In the genomic region with DNA sequence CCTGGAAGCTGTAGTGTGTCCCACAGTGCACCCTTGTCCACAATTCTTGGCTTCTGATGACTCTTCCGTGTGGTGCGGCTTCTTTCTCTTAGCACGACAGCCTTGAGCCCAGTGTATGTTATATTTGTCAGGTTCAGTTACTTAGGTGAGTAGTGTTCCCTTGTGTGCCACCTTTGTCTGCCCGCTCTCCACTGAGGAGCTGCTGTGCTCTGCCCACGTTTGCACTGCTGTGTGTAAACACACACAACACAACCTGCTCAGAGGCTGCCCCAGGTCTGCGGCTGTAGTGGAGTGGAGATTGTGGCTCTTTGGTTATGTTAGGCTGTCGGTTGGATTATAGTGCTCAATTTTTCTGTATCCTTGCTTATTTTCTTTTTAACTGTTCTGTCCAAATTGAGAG, we compare ENCODE assay signal across 40 mouse cellular contexts. TPM values are rescaled to one million over a fixed set of nuclear protein-coding genes. Genes with fewer than 3 reads are reported as not detected.
"Had no signal": no experiment of that assay in that cellular context is flagged by ENCODE, and none has a peak within 500 bp of the region (broad histone marks: within the 10 kb centered on the region; RNA-seq: fewer than 3 reads in every experiment).

No protein-coding gene starts in this region.

- H3K27ac ChIP-seq: heart, embryonic 10.5 days; heart, embryonic 13.5 days; heart, embryonic 15.5 days; hindbrain, embryonic 10.5 days; hindbrain, embryonic 12.5 days; hindbrain, embryonic 13.5 days; hindbrain, embryonic 14.5 days; hindbrain, embryonic 15.5 days; hindbrain, postnatal 0 days; kidney, embryonic 15.5 days; kidney, postnatal 0 days; layer of hippocampus, adult 2 months; left cerebral cortex, adult 2 months had no signal

- H3K9me3 ChIP-seq: heart, embryonic 10.5 days; heart, embryonic 12.5 days; heart, embryonic 13.5 days; heart, embryonic 15.5 days; hindbrain, embryonic 10.5 days; hindbrain, embryonic 12.5 days; hindbrain, embryonic 13.5 days; hindbrain, embryonic 15.5 days; kidney, embryonic 15.5 days had no signal

- ATAC-seq: hindbrain, embryonic 16.5 days; hindbrain, postnatal 0 days; inflammation-experienced regulatory T-cells, adult 6 months; intestine, embryonic 16.5 days; intestine, postnatal 0 days had no signal

- H3K9ac ChIP-seq: heart, embryonic 12.5 days; heart, embryonic 13.5 days; heart, embryonic 15.5 days; hindbrain, embryonic 12.5 days; hindbrain, embryonic 13.5 days; hindbrain, embryonic 14.5 days; hindbrain, embryonic 15.5 days; kidney, embryonic 15.5 days had no signal

- H3K4me1 ChIP-seq: hindbrain, embryonic 10.5 days; hindbrain, embryonic 12.5 days had no signal

- H3K27me3 ChIP-seq: heart, embryonic 12.5 days; heart, embryonic 13.5 days; heart, embryonic 15.5 days; hindbrain, embryonic 12.5 days; hindbrain, embryonic 13.5 days; hindbrain, embryonic 15.5 days; kidney, embryonic 15.5 days had no signal

- DNase-seq: heart, postnatal 14 days; heart, postnatal 36 days; heart, postnatal 4 days; kidney, adult 11 months; kidney, adult 18-20 months; kidney, adult 2 months; kidney, adult 8-10 months; kidney, adult 9 months; kidney, postnatal 10 days; kidney, postnatal 14 days; kidney, postnatal 25 days; kidney, postnatal 36 days; kidney, postnatal 4 days; layer of hippocampus, adult 9-11 months; layer of hippocampus, postnatal 36 days had no signal

- H3K4me2 ChIP-seq: heart, embryonic 11.5 days; heart, embryonic 12.5 days; heart, embryonic 13.5 days; heart, embryonic 15.5 days; hindbrain, embryonic 12.5 days; hindbrain, embryonic 13.5 days; hindbrain, embryonic 14.5 days; hindbrain, embryonic 15.5 days; kidney, embryonic 15.5 days had no signal

- H3K4me3 ChIP-seq: heart, embryonic 10.5 days; heart, embryonic 12.5 days; heart, embryonic 13.5 days; heart, embryonic 15.5 days; hindbrain, embryonic 10.5 days; hindbrain, embryonic 12.5 days; hindbrain, embryonic 13.5 days; hindbrain, embryonic 15.5 days; kidney, embryonic 15.5 days; layer of hippocampus, adult 2 months; left cerebral cortex, adult 2 months had no signal

RNA-seq across cellular contexts. Expression of a gene that starts 24.6 kb away (rescaled TPM):
- total RNA-seq: heart, adult 8-10 months; heart, postnatal 25 days; heart, postnatal 36 days; hematopoietic stem cell, adult 5-6 weeks had no signal
- polyA plus RNA-seq: heart, embryonic 14.5 days; heart, embryonic 15.5 days; heart, postnatal 0 days; hindbrain, embryonic 10.5 days; hindbrain, embryonic 11.5 days; hindbrain, embryonic 12.5 days; inflammation-experienced regulatory T-cells, adult 6 months; intestine, postnatal 0 days; kidney, embryonic 15.5 days; kidney, postnatal 0 days had no signal
